In the genomic region with DNA sequence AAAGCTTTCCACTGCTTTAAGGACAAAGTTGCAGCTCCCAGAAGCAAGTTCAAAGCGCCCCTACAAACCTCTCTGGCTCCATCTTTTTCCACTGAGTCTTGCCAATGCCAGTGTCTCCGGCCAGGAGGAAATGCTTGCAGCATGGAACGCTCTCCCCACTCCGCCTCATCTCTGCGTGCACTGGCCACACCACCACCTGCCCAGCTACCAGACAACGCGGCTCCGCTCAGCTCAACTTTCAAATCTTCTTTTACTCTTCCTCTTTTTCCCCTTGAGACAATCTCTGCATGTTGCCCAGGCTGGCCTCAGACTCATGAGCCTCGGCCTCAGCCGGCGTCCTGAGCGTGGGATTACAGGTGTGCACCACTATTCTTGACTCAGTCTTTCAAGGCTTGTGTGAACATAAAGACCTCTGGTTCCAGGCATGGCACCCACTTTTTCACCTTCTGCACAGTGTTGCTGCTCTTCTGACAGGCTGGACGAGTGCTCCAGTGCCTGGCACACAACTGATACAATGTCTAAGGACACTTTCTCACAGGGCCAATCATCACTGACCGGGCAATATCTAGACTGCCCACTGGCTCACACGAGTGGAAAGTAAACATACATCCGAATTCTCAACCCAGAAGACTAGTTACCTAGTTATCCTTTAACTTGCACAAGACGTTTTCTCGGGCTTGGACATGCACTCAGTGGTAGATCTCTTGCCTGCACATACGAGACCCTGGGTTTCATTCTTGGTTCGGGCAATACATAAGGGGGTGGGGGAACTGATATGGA, we compare ENCODE assay signal across 8 mouse cellular contexts. TPM values are rescaled to one million over a fixed set of nuclear protein-coding genes. Genes with fewer than 3 reads are reported as not detected.
A peak's percentile ranks its signal among the peaks of the same experiment; 100 is the strongest.
DNase-seq lines count a peak whose midpoint lies in the region; ATAC-seq and TF ChIP-seq lines count a peak whose summit lies in the region.

No protein-coding gene starts in this region.

- ATAC-seq in embryonic facial prominence, embryonic 12.5 days (ENCODE audit: insufficient number of reproducible peaks, insufficient read depth, low FRiP score, low TSS enrichment), result no peak
- ATAC-seq in liver, embryonic 12.5 days, result no peak
- ATAC-seq in neural tube, embryonic 15.5 days (ENCODE audit: low FRiP score), result no peak

- H3K27ac ChIP-seq in embryonic facial prominence, embryonic 12.5 days, result peak overlapping the region; percentile 70
- peak overlapping the region; percentile 72; the same call in 1 of the 2 replicates for H3K27ac ChIP-seq in liver, embryonic 12.5 days
- H3K27ac ChIP-seq in neural tube, embryonic 15.5 days (replicated peaks), result peak overlapping the region; percentile 66

- intact Hi-C loops in heart, postnatal 25 days (cut with DNase I), result loop anchor here (5.0 kb wide), 1 partner anchor 58 kb away; a partner anchor contains a TSS

- H3K4me1 ChIP-seq in E14TG2a.4 (replicated peaks; ENCODE audit: low read depth, low read length), result peaks cover 76% of the 10 kb centered on the region
- H3K4me1 ChIP-seq in embryonic facial prominence, embryonic 12.5 days, result peaks cover 66% of the 10 kb centered on the region
- H3K4me1 ChIP-seq in liver, embryonic 12.5 days, result peaks cover 79% of the 10 kb centered on the region
- H3K4me1 ChIP-seq in neural tube, embryonic 15.5 days, result peaks cover 75% of the 10 kb centered on the region

- no peaks in the 10 kb centered on the region for H3K27me3 ChIP-seq in E14TG2a.4 (ENCODE audit: insufficient read depth, low read length)
- H3K27me3 ChIP-seq in embryonic facial prominence, embryonic 12.5 days, result no peaks in the 10 kb centered on the region
- H3K27me3 ChIP-seq in liver, embryonic 12.5 days (replicated peaks), result no peaks in the 10 kb centered on the region
- H3K27me3 ChIP-seq in neural tube, embryonic 15.5 days (replicated peaks), result no peaks in the 10 kb centered on the region

- no peaks in the 10 kb centered on the region for H3K9me3 ChIP-seq in E14TG2a.4 (ENCODE audit: low read length)
- no peaks in the 10 kb centered on the region for H3K9me3 ChIP-seq in embryonic facial prominence, embryonic 12.5 days
- H3K9me3 ChIP-seq in liver, embryonic 12.5 days (replicated peaks), result no peaks in the 10 kb centered on the region
- no peaks in the 10 kb centered on the region for H3K9me3 ChIP-seq in neural tube, embryonic 15.5 days (replicated peaks)

- peak; percentile 35 for DNase-seq in heart, postnatal 25 days (ENCODE audit: low spot score)
- DNase-seq in embryo, embryonic 9.5 days (ENCODE audit: extremely low spot score), result no peak
- no peak for DNase-seq in ovary, postnatal 14 days (ENCODE audit: low spot score)
- no peak for DNase-seq in Muller cell, postnatal 12 days (ENCODE audit: inconsistent ontology term)

- peaks cover 60% of the 10 kb centered on the region for H3K36me3 ChIP-seq in E14TG2a.4 (ENCODE audit: insufficient read depth, low read length)
- H3K36me3 ChIP-seq in embryonic facial prominence, embryonic 12.5 days, result peaks cover 7% of the 10 kb centered on the region; the same call in 1 of the 2 replicates
- peaks cover 33% of the 10 kb centered on the region for H3K36me3 ChIP-seq in liver, embryonic 12.5 days
- no peaks in the 10 kb centered on the region for H3K36me3 ChIP-seq in neural tube, embryonic 15.5 days

- peak overlapping the region; percentile 33 for H3K4me3 ChIP-seq in E14TG2a.4 (replicated peaks; ENCODE audit: low read length)
- H3K4me3 ChIP-seq in embryonic facial prominence, embryonic 12.5 days, result no peak overlapping the region
- H3K4me3 ChIP-seq in liver, embryonic 12.5 days, result no peak overlapping the region
- H3K4me3 ChIP-seq in neural tube, embryonic 15.5 days (replicated peaks), result no peak overlapping the region

- WGBS in embryonic facial prominence, embryonic 12.5 days, result 82% methylated on average over 20 of the region's 20 CpGs
- 69% methylated on average over 20 of the region's 20 CpGs for WGBS in liver, embryonic 12.5 days (ENCODE audit: insufficient replicate concordance)
- 76% methylated on average over 20 of the region's 20 CpGs for WGBS in neural tube, embryonic 15.5 days

- no peak overlapping the region for H3K9ac ChIP-seq in embryonic facial prominence, embryonic 12.5 days
- H3K9ac ChIP-seq in liver, embryonic 12.5 days, result no peak overlapping the region
- H3K9ac ChIP-seq in neural tube, embryonic 15.5 days (replicated peaks), result no peak overlapping the region

- no peak overlapping the region for H3K4me2 ChIP-seq in embryonic facial prominence, embryonic 12.5 days (replicated peaks)
- peak overlapping the region; percentile 24 for H3K4me2 ChIP-seq in liver, embryonic 12.5 days
- no peak overlapping the region for H3K4me2 ChIP-seq in neural tube, embryonic 15.5 days

- TF ChIP-seq CTCF in E14TG2a.4 (conservative IDR thresholded peaks at IDR 0.05; ENCODE audit: low read length), result no peak

RNA-seq across cellular contexts. Expression of a gene that starts 4.6 kb away (rescaled TPM):
- polyA plus RNA-seq in embryonic facial prominence, embryonic 12.5 days (2016; fragmentation: Nextera tagmentation; extraction: Ambion mirVana), result 35.2 and 37.6 TPM in 2 replicates
- 10 to 100 TPM; 85.1 to 96.1 TPM for total RNA-seq in heart, postnatal 25 days (2021)
- 21.3 and 22.1 TPM in 2 replicates for polyA plus RNA-seq in liver, embryonic 12.5 days (2016; fragmentation: Nextera tagmentation; extraction: Ambion mirVana)
- 23.7 and 29.1 TPM in 2 replicates for polyA plus RNA-seq in neural tube, embryonic 15.5 days (2015; fragmentation: Nextera tagmentation; extraction: Ambion mirVana)

RNA-seq across cellular contexts. Expression of a gene that starts 12.8 kb away (rescaled TPM):
- polyA plus RNA-seq in embryonic facial prominence, embryonic 12.5 days (2016; fragmentation: Nextera tagmentation; extraction: Ambion mirVana), result 31.6 and 32.1 TPM in 2 replicates
- total RNA-seq in heart, postnatal 25 days (2021), result 10 to 100 TPM in 1 of 2 experiments, 1 to 10 TPM in 1; 10.0 to 10.1 TPM
- 21.6 and 26.0 TPM in 2 replicates for polyA plus RNA-seq in liver, embryonic 12.5 days (2016; fragmentation: Nextera tagmentation; extraction: Ambion mirVana)
- 23.3 and 23.8 TPM in 2 replicates for polyA plus RNA-seq in neural tube, embryonic 15.5 days (2015; fragmentation: Nextera tagmentation; extraction: Ambion mirVana)

RNA-seq across cellular contexts. Expression of a gene that starts 46.8 kb away (rescaled TPM):
- 0.14 TPM in 1 of 2 replicates, not detected in the other for polyA plus RNA-seq in embryonic facial prominence, embryonic 12.5 days (2016; fragmentation: Nextera tagmentation; extraction: Ambion mirVana)
- total RNA-seq in heart, postnatal 25 days (2021), result not detected
- 0.05 TPM in 1 of 2 replicates, not detected in the other for polyA plus RNA-seq in liver, embryonic 12.5 days (2016; fragmentation: Nextera tagmentation; extraction: Ambion mirVana)
- 0.51 and 0.55 TPM in 2 replicates for polyA plus RNA-seq in neural tube, embryonic 15.5 days (2015; fragmentation: Nextera tagmentation; extraction: Ambion mirVana)

RNA-seq across cellular contexts. Expression of a gene that starts 56.8 kb away (rescaled TPM):
- polyA plus RNA-seq in embryonic facial prominence, embryonic 12.5 days (2016; fragmentation: Nextera tagmentation; extraction: Ambion mirVana), result 79.8 and 84.5 TPM in 2 replicates
- total RNA-seq in heart, postnatal 25 days (2021), result 10 to 100 TPM; 17.2 TPM
- polyA plus RNA-seq in liver, embryonic 12.5 days (2016; fragmentation: Nextera tagmentation; extraction: Ambion mirVana), result 136 and 143 TPM in 2 replicates
- polyA plus RNA-seq in neural tube, embryonic 15.5 days (2015; fragmentation: Nextera tagmentation; extraction: Ambion mirVana), result 56.8 and 59.8 TPM in 2 replicates
